Mouse (Mus musculus): ENCODE results near the gene Krtap3-1. TPM values are rescaled to one million over a fixed set of nuclear protein-coding genes. Genes with fewer than 3 reads are reported as not detected.

Krtap3-1 gene
- polyA plus RNA-seq, 1 experiment from 2014 or later: not detected

DNA sequence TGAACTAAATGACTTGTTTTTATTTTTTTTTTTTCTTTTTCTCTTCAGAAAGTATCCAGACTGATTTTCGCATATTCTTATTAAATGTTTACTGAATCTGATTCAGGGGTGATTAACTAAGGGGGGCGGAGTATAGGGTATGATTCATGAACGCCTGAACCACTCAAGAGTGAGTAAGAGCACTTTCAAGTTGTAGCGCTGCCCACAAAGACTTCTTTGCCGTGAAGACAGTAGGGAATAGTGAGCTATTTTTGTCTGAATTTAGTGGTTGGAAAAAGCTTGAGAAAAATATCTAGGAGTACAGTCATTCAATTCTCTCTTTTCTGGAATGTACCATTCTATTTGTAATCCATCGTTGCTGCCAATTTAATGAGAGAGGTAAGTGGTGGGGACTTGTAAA, 15.1 kb upstream of the Krtap3-1 start:
- H3K4me3 ChIP-seq (ENCODE audit: low read depth, low read length): no peak overlapping the region
- H3K27ac ChIP-seq (ENCODE audit: low read length): no peak overlapping the region
- 85% methylated on average over 6 of the region's 6 CpGs for WGBS
- H3K4me1 ChIP-seq (ENCODE audit: control insufficient read depth, insufficient read depth, low read length): no peaks in the 10 kb centered on the region
- H3K4me2 ChIP-seq (ENCODE audit: low read length): no peak overlapping the region
- no peaks in the 10 kb centered on the region for H3K27me3 ChIP-seq (ENCODE audit: control insufficient read depth, insufficient read depth, low read depth, low read length)
- no peaks in the 10 kb centered on the region for H3K36me3 ChIP-seq (ENCODE audit: control insufficient read depth, insufficient read depth, low read length)
- no peaks in the 10 kb centered on the region for H3K9me3 ChIP-seq (replicated peaks; ENCODE audit: control insufficient read depth, low read length, poor library complexity, severe bottlenecking)
- ATAC-seq: no peak
- no peak overlapping the region for H3K9ac ChIP-seq (ENCODE audit: low read depth, low read length)

DNA sequence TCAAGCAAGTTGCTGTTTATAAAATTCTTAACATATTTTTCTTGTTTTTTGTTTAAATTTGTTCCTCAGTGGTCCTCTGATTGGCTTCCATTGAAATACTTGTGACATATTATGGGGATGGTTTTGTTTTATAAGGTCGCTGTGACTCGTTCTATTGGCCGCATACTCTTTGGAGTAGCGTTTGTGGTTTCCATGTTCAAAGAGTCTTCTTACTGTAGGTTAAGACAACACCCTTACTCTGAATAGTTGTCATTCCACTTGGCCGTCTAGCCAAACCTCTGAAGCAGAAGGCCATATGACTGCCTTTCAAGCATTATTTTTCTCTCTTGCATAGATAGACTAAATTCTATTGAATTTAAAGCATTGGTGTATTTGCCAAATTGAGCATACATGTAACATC, 14.6 kb upstream of the Krtap3-1 start:
- Histone ChIP-seq H3K36me3 (ENCODE audit: control insufficient read depth, insufficient read depth, low read length) (no peaks in the 10 kb centered on the region), H3K4me2 (ENCODE audit: low read length) (no peak overlapping the region), H3K4me3 (ENCODE audit: low read depth, low read length) (no peak overlapping the region), H3K27ac (ENCODE audit: low read length) (no peak overlapping the region), H3K4me1 (ENCODE audit: control insufficient read depth, insufficient read depth, low read length) (no peaks in the 10 kb centered on the region), H3K9ac (ENCODE audit: low read depth, low read length) (no peak overlapping the region), H3K27me3 (ENCODE audit: control insufficient read depth, insufficient read depth, low read depth, low read length) (no peaks in the 10 kb centered on the region), H3K9me3 (replicated peaks; ENCODE audit: control insufficient read depth, low read length, poor library complexity, severe bottlenecking) (no peaks in the 10 kb centered on the region)
- WGBS: 95% methylated on average over 5 of the region's 5 CpGs
- ATAC-seq: no peak

DNA sequence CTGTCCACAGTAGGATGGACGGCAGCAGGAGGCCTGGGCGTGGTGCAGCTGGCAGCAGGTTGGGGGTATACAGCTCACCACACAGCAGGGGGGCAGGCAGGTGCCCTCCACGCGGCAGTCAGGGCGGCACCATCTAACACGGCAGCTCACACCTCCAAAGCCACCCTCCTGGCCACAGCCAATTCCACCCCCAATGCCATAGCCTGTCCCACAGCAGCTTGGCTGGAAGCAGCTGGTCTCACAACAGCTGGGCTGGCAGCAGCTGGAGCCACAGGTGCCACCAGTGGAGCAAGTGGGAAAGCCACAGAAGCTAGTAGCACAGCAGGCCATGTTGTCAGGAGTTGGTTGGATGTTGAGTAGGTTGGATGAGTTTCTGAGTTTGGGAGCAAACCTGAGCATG, 14.2 kb upstream of the Krtap3-1 start, which contains the start of gene Krtap1-5:
Gene Krtap1-5, minus strand, starts transcription at position 381 of the 400 bp plus-strand sequence.
- no peak within 1 kb of the TSS for H3K4me2 ChIP-seq (ENCODE audit: low read length)
- H3K4me1 ChIP-seq (ENCODE audit: control insufficient read depth, insufficient read depth, low read length): no peaks in the 10 kb centered on the region
- no peaks in the 10 kb centered on the region for H3K36me3 ChIP-seq (ENCODE audit: control insufficient read depth, insufficient read depth, low read length)
- no peak for ATAC-seq
- no peak within 1 kb of the TSS for H3K9ac ChIP-seq (ENCODE audit: low read depth, low read length)
- no peaks in the 10 kb centered on the region for H3K9me3 ChIP-seq (replicated peaks; ENCODE audit: control insufficient read depth, low read length, poor library complexity, severe bottlenecking)
- WGBS: 85% methylated on average over 6 of the region's 6 CpGs
- no peak within 1 kb of the TSS for H3K4me3 ChIP-seq (ENCODE audit: low read depth, low read length)
- no peak within 1 kb of the TSS for H3K27ac ChIP-seq (ENCODE audit: low read length)
- H3K27me3 ChIP-seq (ENCODE audit: control insufficient read depth, insufficient read depth, low read depth, low read length): no peaks in the 10 kb centered on the region

DNA sequence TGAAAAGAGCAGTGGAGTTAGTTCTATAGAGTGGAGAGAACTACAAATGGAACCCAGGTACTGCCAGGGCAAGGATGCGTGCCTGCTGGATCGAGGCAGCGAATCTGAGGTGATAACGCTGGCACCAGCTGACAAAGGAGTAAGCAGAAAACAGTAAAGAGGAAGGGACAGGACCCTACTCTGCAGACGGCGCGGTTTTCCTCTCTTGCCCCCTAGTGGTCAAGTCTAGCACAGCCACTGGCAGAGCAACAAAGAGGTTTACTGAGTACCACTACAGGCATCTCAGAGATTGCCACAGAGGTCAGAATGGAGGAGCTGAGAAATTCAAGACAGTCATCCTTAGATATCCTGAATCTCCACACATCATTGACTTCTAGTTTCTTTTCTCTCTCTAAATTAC, 7.7 kb upstream of the Krtap3-1 start:
- H3K4me3 ChIP-seq (ENCODE audit: low read depth, low read length): peak overlapping the region; percentile 7; the same call in 1 of the 2 replicates
- 1% methylated on average over 7 of the region's 7 CpGs for WGBS

DNA sequence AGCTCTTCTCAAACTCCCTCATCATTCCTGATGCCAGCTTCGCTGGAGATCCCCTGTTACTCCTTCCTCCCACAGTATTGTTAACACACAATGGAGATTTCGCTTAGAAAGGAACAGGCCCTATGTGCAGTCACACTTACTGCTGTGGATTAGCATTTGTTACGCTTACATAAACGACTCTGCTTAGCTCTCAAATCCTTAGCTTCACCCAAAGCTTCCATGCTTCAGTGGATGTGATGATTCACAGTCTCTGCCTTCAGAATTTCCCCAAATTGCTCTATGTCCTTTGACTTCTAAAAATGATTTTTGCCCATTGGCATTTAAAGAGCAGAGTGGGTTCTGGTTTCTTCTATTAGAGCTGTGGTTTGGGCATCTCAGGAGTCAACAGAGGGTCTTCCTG, 6.7 kb upstream of the Krtap3-1 start:
- H3K27me3 ChIP-seq (ENCODE audit: control insufficient read depth, insufficient read depth, low read depth, low read length): no peaks in the 10 kb centered on the region
- H3K9ac ChIP-seq (ENCODE audit: low read depth, low read length): no peak overlapping the region
- no peaks in the 10 kb centered on the region for H3K36me3 ChIP-seq (ENCODE audit: control insufficient read depth, insufficient read depth, low read length)
- H3K27ac ChIP-seq (ENCODE audit: low read length): no peak overlapping the region
- 14% methylated on average over 4 of the region's 4 CpGs for WGBS
- no peak overlapping the region for H3K4me2 ChIP-seq (ENCODE audit: low read length)
- no peaks in the 10 kb centered on the region for H3K4me1 ChIP-seq (ENCODE audit: control insufficient read depth, insufficient read depth, low read length)
- ATAC-seq: no peak
- no peaks in the 10 kb centered on the region for H3K9me3 ChIP-seq (replicated peaks; ENCODE audit: control insufficient read depth, low read length, poor library complexity, severe bottlenecking)
- no peak overlapping the region for H3K4me3 ChIP-seq (ENCODE audit: low read depth, low read length)

More for the DNA sequence above, 7.7 kb upstream of the Krtap3-1 start:
- H3K4me1 ChIP-seq (ENCODE audit: control insufficient read depth, insufficient read depth, low read length): no peaks in the 10 kb centered on the region
- no peak overlapping the region for H3K9ac ChIP-seq (ENCODE audit: low read depth, low read length)
- H3K27me3 ChIP-seq (ENCODE audit: control insufficient read depth, insufficient read depth, low read depth, low read length): no peaks in the 10 kb centered on the region
- ATAC-seq: peak; percentile 51; the same call in 1 of the 2 replicates
- H3K4me2 ChIP-seq (ENCODE audit: low read length): peak overlapping the region; percentile 40
- no peaks in the 10 kb centered on the region for H3K9me3 ChIP-seq (replicated peaks; ENCODE audit: control insufficient read depth, low read length, poor library complexity, severe bottlenecking)
- no peak overlapping the region for H3K27ac ChIP-seq (ENCODE audit: low read length)
- H3K36me3 ChIP-seq (ENCODE audit: control insufficient read depth, insufficient read depth, low read length): no peaks in the 10 kb centered on the region

DNA sequence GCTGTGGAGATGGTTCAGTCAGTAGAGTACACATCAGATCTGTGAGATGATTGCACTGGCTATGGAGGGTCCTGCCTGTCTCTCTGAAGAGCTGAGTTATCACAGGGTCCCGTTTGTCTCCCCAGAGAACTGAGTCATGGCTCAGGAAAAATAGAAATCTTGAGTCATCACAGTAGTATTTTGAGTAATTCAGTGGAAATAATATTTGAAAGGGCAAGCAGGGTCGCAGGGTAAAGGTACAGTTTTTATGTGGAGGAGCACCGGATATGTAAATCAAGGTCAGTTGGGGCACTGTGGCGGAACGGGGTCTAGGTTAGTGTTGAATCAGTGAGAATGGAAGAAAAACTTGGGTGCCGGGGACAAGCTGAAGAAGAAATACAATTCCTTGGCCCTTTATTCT, 3.9 kb downstream of the Krtap3-1 start:
- Histone ChIP-seq H3K36me3 (ENCODE audit: control insufficient read depth, insufficient read depth, low read length) (no peaks in the 10 kb centered on the region), H3K4me1 (ENCODE audit: control insufficient read depth, insufficient read depth, low read length) (no peaks in the 10 kb centered on the region), H3K27ac (ENCODE audit: low read length) (no peak overlapping the region), H3K9me3 (replicated peaks; ENCODE audit: control insufficient read depth, low read length, poor library complexity, severe bottlenecking) (no peaks in the 10 kb centered on the region), H3K9ac (ENCODE audit: low read depth, low read length) (no peak overlapping the region), H3K27me3 (ENCODE audit: control insufficient read depth, insufficient read depth, low read depth, low read length) (no peaks in the 10 kb centered on the region), H3K4me3 (ENCODE audit: low read depth, low read length) (no peak overlapping the region), H3K4me2 (ENCODE audit: low read length) (no peak overlapping the region)
- 86% methylated on average over 6 of the region's 6 CpGs for WGBS
- no peak for ATAC-seq

DNA sequence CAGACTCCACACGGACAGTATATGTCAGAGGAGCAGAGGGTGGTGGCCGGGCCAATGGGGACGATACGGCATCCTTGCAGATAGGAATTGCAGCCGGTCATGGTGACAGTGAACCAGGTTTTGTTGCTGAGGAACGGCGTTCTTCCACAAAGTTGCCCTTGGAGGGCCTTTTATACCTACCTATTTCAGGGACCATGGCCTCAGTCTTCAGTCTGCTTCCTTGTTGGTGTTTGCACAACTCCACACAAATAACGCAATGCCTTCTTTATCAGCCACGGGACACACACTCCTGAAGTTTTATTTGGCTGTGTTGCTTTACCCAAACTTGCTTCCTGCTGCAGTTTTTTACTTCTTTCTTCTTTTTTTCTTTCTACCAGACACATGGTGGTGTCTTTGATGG, 7.1 kb downstream of the Krtap3-1 start, which contains the start of gene Gm11939:
Gene Gm11939, minus strand, starts transcription at position 101 of the 400 bp plus-strand sequence.
- ATAC-seq: no peak
- 94% methylated on average over 9 of the region's 9 CpGs for WGBS
- H3K27me3 ChIP-seq (ENCODE audit: control insufficient read depth, insufficient read depth, low read depth, low read length): no peaks in the 10 kb centered on the region

DNA sequence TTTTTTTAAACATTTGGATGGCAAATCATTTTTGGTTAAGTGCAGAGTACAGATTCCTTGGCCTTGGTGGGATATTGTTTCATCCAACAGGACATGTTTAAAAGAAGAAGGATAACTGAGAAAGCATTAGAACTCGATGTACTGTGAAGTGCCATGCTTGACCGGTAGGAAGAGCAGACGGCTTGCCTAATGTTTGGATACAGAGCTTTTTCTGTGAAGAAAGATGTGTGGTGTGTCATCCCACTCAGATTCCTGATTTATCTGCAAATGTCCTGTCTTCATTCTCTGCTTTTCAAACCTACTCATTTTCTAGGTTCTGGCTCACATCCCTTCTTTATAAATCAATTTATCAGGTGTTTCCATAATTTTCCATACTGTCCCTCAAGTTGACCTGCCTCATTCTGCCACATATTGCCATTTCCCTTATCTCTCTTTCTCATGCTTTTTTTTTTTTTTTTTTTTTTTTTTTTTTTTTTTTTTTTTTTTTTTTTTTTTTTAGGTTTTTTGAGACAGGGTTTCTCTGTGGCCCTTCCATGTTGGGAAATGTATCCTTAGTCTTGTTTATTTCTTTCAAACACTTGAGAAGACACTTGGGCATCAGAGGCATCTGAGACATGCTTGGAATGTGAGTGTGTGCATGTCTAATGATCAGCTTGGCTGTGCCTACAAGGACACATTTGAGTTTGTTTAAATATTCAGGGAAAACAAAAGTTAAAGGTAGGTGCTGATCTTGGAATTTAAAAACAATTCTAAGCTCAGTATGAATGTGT, 8.3 kb downstream of the Krtap3-1 start:
- Histone ChIP-seq H3K27ac (ENCODE audit: low read length) (no peak overlapping the region), H3K9ac (ENCODE audit: low read depth, low read length) (no peak overlapping the region), H3K4me3 (ENCODE audit: low read depth, low read length) (no peak overlapping the region), H3K36me3 (ENCODE audit: control insufficient read depth, insufficient read depth, low read length) (no peaks in the 10 kb centered on the region), H3K27me3 (ENCODE audit: control insufficient read depth, insufficient read depth, low read depth, low read length) (no peaks in the 10 kb centered on the region), H3K4me1 (ENCODE audit: control insufficient read depth, insufficient read depth, low read length) (no peaks in the 10 kb centered on the region), H3K4me2 (ENCODE audit: low read length) (no peak overlapping the region), H3K9me3 (replicated peaks; ENCODE audit: control insufficient read depth, low read length, poor library complexity, severe bottlenecking) (no peaks in the 10 kb centered on the region)
- ATAC-seq: no peak
- 92% methylated on average over 3 of the region's 3 CpGs for WGBS

More for the DNA sequence above, 7.1 kb downstream of the Krtap3-1 start, which contains the start of gene Gm11939:
- Histone ChIP-seq H3K4me2 (ENCODE audit: low read length) (no peak within 1 kb of the TSS), H3K27ac (ENCODE audit: low read length) (no peak within 1 kb of the TSS), H3K9me3 (replicated peaks; ENCODE audit: control insufficient read depth, low read length, poor library complexity, severe bottlenecking) (no peaks in the 10 kb centered on the region), H3K36me3 (ENCODE audit: control insufficient read depth, insufficient read depth, low read length) (no peaks in the 10 kb centered on the region), H3K4me3 (ENCODE audit: low read depth, low read length) (no peak within 1 kb of the TSS), H3K4me1 (ENCODE audit: control insufficient read depth, insufficient read depth, low read length) (no peaks in the 10 kb centered on the region), H3K9ac (ENCODE audit: low read depth, low read length) (no peak within 1 kb of the TSS)

DNA sequence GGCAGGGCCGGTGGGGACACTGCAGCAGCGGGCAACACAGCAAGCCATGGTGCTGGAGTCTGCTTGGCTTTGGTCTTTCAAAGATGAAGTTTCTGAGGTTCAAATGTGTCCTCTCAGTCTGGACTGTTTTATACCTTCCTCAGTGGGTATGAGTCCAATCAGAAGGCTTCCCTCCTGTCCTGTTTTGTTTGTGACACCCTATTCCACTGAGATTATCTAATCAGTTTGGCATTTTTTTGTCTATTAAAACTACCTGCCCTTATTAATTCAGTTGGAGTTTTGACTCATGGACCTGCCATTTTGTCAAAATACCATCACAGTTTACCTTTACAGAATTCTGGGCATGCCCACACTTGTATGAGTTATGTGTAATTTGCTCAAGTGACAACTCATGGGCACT, 9.7 kb downstream of the Krtap3-1 start, which contains the start of gene Krtap3-2:
Gene Krtap3-2, minus strand, starts transcription at position 101 of the 400 bp plus-strand sequence.
- no peaks in the 10 kb centered on the region for H3K27me3 ChIP-seq (ENCODE audit: control insufficient read depth, insufficient read depth, low read depth, low read length)
- H3K9ac ChIP-seq (ENCODE audit: low read depth, low read length): no peak within 1 kb of the TSS
- no peak within 1 kb of the TSS for H3K4me2 ChIP-seq (ENCODE audit: low read length)
- ATAC-seq: no peak
- no peak within 1 kb of the TSS for H3K4me3 ChIP-seq (ENCODE audit: low read depth, low read length)
- H3K27ac ChIP-seq (ENCODE audit: low read length): no peak within 1 kb of the TSS
- WGBS: 92% methylated on average over 2 of the region's 2 CpGs
- H3K4me1 ChIP-seq (ENCODE audit: control insufficient read depth, insufficient read depth, low read length): no peaks in the 10 kb centered on the region
- no peaks in the 10 kb centered on the region for H3K9me3 ChIP-seq (replicated peaks; ENCODE audit: control insufficient read depth, low read length, poor library complexity, severe bottlenecking)
- H3K36me3 ChIP-seq (ENCODE audit: control insufficient read depth, insufficient read depth, low read length): no peaks in the 10 kb centered on the region

Measured in midbrain, embryonic 16.5 days (tissue).